Mouse (Mus musculus) kidney, adult 2 months (tissue): Measurements from ENCODE around the gene Gas2l2. TPM values are rescaled to one million over a fixed set of nuclear protein-coding genes. Genes with fewer than 3 reads are reported as not detected.

Experiments used
- DNase-seq: peaks from one replicate; pipeline ENCODE4 v3.0.0; 2021
- H3K27ac ChIP-seq: fragments of 200-500 bp; 2 replicates; pipeline ENCODE4 v1.5.1; 2012; ENCODE audit warnings: low read depth, low read length, control low read depth, inconsistent platforms; ENCODE audit not compliant: insufficient read depth
- H3K27me3 ChIP-seq: fragments of 200-500 bp; replicated peaks from 2 replicates; pipeline ENCODE4 v1.6.1; 2012; ENCODE audit warnings: mild to moderate bottlenecking, moderate library complexity, low read length, inconsistent platforms; ENCODE audit not compliant: control insufficient read depth, insufficient read depth
- H3K36me3 ChIP-seq: fragments of 200-500 bp; 2 replicates; pipeline ENCODE4 v1.6.1; 2012; ENCODE audit warnings: mild to moderate bottlenecking, moderate library complexity, low read length, inconsistent platforms; ENCODE audit not compliant: control insufficient read depth, insufficient read depth
- H3K4me1 ChIP-seq: fragments of 200-500 bp; 2 replicates; pipeline ENCODE4 v1.6.1; 2011; ENCODE audit warnings: low read length; ENCODE audit not compliant: control insufficient read depth, insufficient read depth
- H3K4me3 ChIP-seq: fragments of 200-500 bp; 2 replicates; pipeline ENCODE4 v1.5.1; 2011; ENCODE audit warnings: mild to moderate bottlenecking, low read depth, low read length, control low read depth; ENCODE audit not compliant: insufficient read depth
- CTCF ChIP-seq: fragments of 200-500 bp; conservative IDR thresholded peaks from 2 replicates; pipeline ENCODE4 v1.5.1; 2011; ENCODE audit warnings: low read depth, mild to moderate bottlenecking, control low read depth, low read length, moderate library complexity, mixed read lengths; ENCODE audit not compliant: insufficient read depth, insufficient read length
- POLR2A ChIP-seq: fragments of 200-500 bp; IDR thresholded peaks from one replicate; pipeline ENCODE4 v1.6.1; 2011; ENCODE audit warnings: low read depth, low read length, control low read depth
- WGBS: fragments of 180-500 bp; shearing (Covaris S2); methylation state at CpG from one replicate; pipeline ENCODE4 v1.1.7; 2018; 5-methylcytosine and 5-hydroxymethylcytosine counted together
- polyA plus RNA-seq: library from polyadenylated mRNA; depleted of rRNA; stranded (reverse); fragments of >200 nt; gene quantifications from 2 replicates; pipeline ENCODE4 v1.2.3, GENCODE M21; 2012

Gene Gas2l2
- polyA plus RNA-seq, 1 experiment = not detected

DNA sequence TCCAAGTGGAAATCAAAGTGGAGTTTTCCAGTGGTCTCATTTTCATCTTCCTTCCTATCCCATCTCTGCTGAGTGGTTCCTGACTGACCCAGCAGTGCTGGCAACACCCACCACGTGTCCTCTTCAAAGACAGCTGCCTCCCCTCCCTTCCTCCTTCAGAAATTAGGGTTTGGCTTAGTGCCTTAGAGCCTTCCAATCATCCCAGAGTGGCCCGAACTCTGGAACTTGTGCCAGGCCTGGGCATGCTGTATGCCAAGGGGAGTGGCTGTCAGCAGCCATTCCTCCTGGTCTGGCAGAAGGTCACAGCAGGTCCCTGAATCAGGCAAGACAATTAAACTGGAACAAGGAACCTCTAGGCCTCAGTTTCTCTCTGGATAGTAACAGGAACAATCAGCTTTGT is 36.7 kb upstream of the Gas2l2 start:
- peak overlapping the region; percentile 62; the same call in 1 of the 2 replicates for H3K27ac ChIP-seq
- no peaks in the 10 kb centered on the region for H3K4me1 ChIP-seq
- H3K36me3 ChIP-seq = no peaks in the 10 kb centered on the region
- H3K27me3 ChIP-seq = no peaks in the 10 kb centered on the region
- peak; percentile 87 for DNase-seq
- no peak overlapping the region for H3K4me3 ChIP-seq
- no peak for TF ChIP-seq CTCF
- no peak for TF ChIP-seq POLR2A
- 12% methylated on average over 2 of the region's 2 CpGs for WGBS

DNA sequence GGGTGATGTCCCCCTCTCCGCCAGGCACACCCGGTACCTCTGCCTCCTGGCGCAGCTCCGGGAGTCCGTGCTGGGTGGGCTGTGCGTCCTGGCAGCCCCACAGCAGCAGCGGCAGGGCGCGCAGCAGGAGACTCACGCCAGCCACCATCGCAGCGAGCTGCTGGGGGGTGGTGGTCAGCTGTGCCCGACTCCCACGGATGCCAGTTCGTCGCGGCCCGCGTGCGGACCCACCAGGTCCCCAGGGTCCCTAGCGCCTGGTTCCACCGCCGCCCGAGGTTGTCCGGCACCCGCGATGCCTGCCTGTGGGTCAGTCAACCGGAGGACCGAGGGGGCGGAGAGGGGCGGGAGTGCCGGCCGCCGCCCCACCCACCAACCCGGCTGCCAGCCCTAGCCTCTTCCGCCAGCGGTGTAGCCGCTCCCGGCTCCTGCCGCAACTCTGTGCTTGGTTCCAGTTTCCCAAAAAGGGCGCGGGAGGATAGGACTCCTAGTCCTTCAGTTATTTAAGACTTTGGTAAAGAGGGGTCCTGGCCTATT is 33.5 kb upstream of the Gas2l2 start, which contains the start of gene Mmp28:
Gene Mmp28, minus strand, starts transcription at position 361 of the 534 bp plus-strand sequence.
- H3K36me3 ChIP-seq = no peaks in the 10 kb centered on the region
- TF ChIP-seq POLR2A (no peak), CTCF (no peak)
- peak; percentile 78 for DNase-seq
- H3K27ac ChIP-seq = 0 out of 2 replicates have a peak within 1 kb of the TSS, but pooled peaks have one; percentile 21
- peak within 1 kb of the TSS; percentile 74 for H3K4me3 ChIP-seq
- H3K4me1 ChIP-seq = no peaks in the 10 kb centered on the region
- under 1% methylated on average over 42 of the region's 42 CpGs for WGBS
- H3K27me3 ChIP-seq = no peaks in the 10 kb centered on the region

DNA sequence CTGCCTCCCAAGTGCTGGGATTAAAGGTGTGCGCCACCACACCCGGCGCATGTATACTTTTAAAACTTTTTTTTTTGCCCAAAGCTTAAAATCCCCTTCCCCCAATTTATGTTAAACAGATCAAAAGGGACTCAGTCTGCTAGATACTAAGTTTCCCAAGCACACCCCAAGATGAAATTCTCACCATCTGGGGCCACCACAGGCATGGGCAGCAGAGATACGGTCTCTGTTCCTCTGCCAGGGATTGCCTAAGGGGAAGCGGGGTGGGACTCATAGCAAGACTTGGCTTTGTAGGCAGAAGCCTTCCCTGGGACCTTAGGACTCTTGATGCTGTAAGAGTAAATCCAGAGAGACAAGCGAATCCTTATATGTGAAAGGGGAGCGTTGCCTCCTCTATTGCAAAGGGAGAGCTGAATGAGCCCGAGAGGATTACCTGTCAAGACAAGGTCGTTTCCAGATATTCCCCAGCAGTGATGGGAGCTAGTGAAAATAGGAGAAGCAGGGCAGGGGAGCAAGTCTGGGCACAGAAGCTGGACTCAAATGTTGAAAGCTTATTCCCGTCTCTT is 32.3 kb upstream of the Gas2l2 start:
- Histone ChIP-seq H3K27ac (no peak overlapping the region), H3K36me3 (no peaks in the 10 kb centered on the region), H3K27me3 (no peaks in the 10 kb centered on the region), H3K4me1 (no peaks in the 10 kb centered on the region), H3K4me3 (0 out of 2 replicates have a peak overlapping the region, but pooled peaks have one; percentile 3)
- WGBS = 88% methylated on average over 10 of the region's 10 CpGs
- TF ChIP-seq CTCF (no peak), POLR2A (no peak)
- DNase-seq = no peak

DNA sequence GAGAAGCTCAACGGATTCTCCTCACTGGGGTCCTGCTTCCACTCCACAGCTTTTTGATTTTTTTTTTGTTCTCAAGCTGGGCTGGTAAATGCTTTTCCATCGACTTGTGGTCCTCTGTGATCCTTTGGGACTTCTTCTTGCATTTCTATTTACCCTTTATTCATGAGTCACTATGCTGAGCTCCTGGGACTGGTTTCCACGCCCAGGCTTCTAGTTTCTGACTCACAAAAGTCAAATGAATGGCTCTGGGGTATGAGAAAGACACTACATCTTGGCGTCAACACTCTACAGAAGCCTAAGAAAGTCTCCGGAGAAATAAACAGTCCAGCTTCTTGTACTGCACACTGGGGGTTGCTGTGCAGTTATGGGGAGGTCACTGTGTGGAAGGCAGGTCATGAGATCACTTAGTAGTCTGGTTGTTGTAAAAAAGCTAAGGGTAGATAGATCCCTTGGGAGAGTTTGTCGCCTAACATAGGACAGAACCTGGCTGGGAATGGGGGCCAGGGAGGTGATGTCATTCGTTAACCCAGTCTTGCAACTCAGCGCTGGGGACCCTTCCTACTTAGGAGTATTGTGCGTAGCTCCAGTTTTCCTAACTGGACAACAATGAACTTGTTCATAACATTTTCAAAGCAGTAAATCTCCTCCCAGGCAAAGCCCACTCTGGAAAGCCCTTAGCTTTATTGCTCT is 28.8 kb upstream of the Gas2l2 start:
- no peak overlapping the region for H3K4me3 ChIP-seq
- no peak overlapping the region for H3K27ac ChIP-seq
- H3K36me3 ChIP-seq = no peaks in the 10 kb centered on the region
- WGBS = 71% methylated on average over 9 of the region's 9 CpGs
- no peak for DNase-seq
- no peak for TF ChIP-seq CTCF
- no peaks in the 10 kb centered on the region for H3K27me3 ChIP-seq
- H3K4me1 ChIP-seq = no peaks in the 10 kb centered on the region

DNA sequence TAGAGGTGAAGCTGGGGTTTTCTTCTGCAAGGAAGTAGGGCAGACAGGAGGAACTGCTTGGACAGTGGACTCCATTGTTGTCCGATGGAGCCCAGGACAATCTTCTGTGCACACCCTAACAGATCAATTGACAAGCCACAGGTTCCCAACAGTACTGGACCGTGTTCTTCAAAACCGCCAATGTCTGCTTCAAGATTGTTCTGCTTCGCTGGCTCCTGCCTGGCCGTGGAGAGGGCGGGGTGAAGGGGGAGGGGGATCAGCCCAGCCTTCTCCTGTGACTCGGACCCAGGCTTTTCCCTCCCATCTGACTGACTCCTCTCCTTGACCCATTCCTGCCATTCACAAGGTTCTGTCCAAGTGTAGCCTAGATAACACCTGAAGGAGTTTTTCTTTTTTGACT is 28.0 kb upstream of the Gas2l2 start:
- WGBS = 39% methylated on average over 7 of the region's 7 CpGs

DNA sequence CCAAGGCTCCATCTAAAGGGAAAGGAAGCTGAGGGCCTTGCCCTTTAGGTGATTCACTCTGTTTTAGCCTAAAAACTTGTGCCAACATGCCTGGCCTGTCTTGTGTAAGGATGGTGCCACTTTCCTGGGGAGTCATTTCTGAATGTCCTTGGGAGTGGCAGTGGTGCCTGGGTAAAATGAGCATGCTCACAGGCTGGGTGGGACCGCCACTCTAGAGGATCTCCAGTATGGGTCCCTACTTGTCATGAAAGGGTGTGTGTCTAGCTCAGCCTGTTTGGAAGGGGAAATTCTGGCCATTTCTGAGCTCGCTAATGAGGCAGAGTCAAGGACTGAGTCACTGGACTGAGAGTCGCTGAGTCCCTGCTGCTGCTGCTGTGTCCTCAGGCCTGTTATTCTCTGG is 26.4 kb upstream of the Gas2l2 start:
- TF ChIP-seq CTCF = no peak
- TF ChIP-seq POLR2A = no peak
- no peak overlapping the region for H3K4me3 ChIP-seq
- no peak for DNase-seq
- no peak overlapping the region for H3K27ac ChIP-seq
- 83% methylated on average over 3 of the region's 3 CpGs for WGBS
- no peaks in the 10 kb centered on the region for H3K36me3 ChIP-seq
- no peaks in the 10 kb centered on the region for H3K27me3 ChIP-seq
- no peaks in the 10 kb centered on the region for H3K4me1 ChIP-seq

More for the DNA sequence above, 28.0 kb upstream of the Gas2l2 start:
- no peak for DNase-seq
- no peaks in the 10 kb centered on the region for H3K27me3 ChIP-seq
- no peaks in the 10 kb centered on the region for H3K36me3 ChIP-seq
- H3K4me1 ChIP-seq = no peaks in the 10 kb centered on the region
- H3K27ac ChIP-seq = no peak overlapping the region
- H3K4me3 ChIP-seq = no peak overlapping the region
- no peak for TF ChIP-seq POLR2A
- no peak for TF ChIP-seq CTCF

DNA sequence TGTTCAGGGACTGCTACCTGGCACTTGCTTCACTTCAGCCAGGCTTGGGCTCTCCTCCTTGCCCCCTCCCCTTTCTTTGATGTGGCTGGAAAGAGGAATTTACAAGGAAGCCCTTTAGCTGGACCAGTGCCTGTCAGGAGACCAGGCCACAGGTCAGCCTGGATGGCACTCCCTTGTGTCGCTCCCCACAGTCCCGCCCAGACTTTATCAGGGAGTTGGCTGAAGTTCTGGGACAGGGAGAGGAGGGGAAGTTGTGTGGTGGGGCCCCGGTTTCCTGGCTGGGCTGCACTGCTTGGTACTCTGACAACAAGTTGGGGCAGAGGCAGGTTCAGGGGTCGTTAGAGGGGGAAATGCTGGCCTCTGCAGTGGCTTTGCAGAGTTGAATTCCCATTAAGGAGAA is 25.3 kb upstream of the Gas2l2 start:
- WGBS = 28% methylated on average over 4 of the region's 4 CpGs
- Histone ChIP-seq H3K27ac (no peak overlapping the region), H3K4me3 (no peak overlapping the region), H3K27me3 (no peaks in the 10 kb centered on the region), H3K4me1 (peaks cover under 1% of the 10 kb centered on the region; the same call in 1 of the 2 replicates), H3K36me3 (no peaks in the 10 kb centered on the region)
- peak; percentile 68 for DNase-seq
- TF ChIP-seq CTCF = no peak
- no peak for TF ChIP-seq POLR2A
